Mouse (Mus musculus) megakaryocyte, adult 5-6 weeks (primary cell): ENCODE measurements around the gene Hs6st3. TPM values are rescaled to one million over a fixed set of nuclear protein-coding genes. Genes with fewer than 3 reads are reported as not detected.

Experiments
- ATAC-seq: 2 replicates; pipeline ENCODE4 v1.8.0; 2016; ENCODE audit warnings: mild to moderate bottlenecking, inconsistent platforms; ENCODE audit not compliant: poor library complexity, severe bottlenecking
- total RNA-seq, 2 experiments: library from RNA; stranded (forward) in 1 of 2; stranded (reverse) in 1 of 2; fragments of 153-499, 151-499 nt in 1 of 2; fragments of 221-1000, 200-1000 nt in 1 of 2; gene quantifications; 2 replicates each; pipeline versions ENCODE4 v1.2.3 to v1.2.4; 2015 to 2017

Gene Hs6st3
- total RNA-seq, 2 experiments from 2014 or later = not detected

GRCm38 (mm10) chr14:119612793-119613192, 474.7 kb downstream of the Hs6st3 start:
- ATAC-seq = no peak

GRCm38 (mm10) chr14:119629127-119629526, 491.0 kb downstream of the Hs6st3 start:
- ATAC-seq = no peak

- ATAC-seq = no peak
Measured at GRCm38 (mm10) chr14:119633090-119633489, 494.9 kb downstream of the Hs6st3 start.

- no peak for ATAC-seq
Measured at GRCm38 (mm10) chr14:119633626-119634025, 495.5 kb downstream of the Hs6st3 start.

- ATAC-seq = peak; percentile 78
Measured at GRCm38 (mm10) chr14:119642874-119643273, 504.7 kb downstream of the Hs6st3 start.

GRCm38 (mm10) chr14:119643840-119644239, 505.7 kb downstream of the Hs6st3 start:
- ATAC-seq = peak; percentile 76

GRCm38 (mm10) chr14:119656936-119657335, 518.8 kb downstream of the Hs6st3 start:
- ATAC-seq = no peak

- ATAC-seq = no peak
Measured at GRCm38 (mm10) chr14:119665741-119666141, 527.6 kb downstream of the Hs6st3 start.

- peak; percentile 80 for ATAC-seq
Measured at GRCm38 (mm10) chr14:119667421-119667820, 529.3 kb downstream of the Hs6st3 start.

- no peak for ATAC-seq
Measured at GRCm38 (mm10) chr14:119670836-119671587, 532.9 kb downstream of the Hs6st3 start.

- no peak for ATAC-seq
Measured at GRCm38 (mm10) chr14:119678574-119678973, 540.4 kb downstream of the Hs6st3 start.

GRCm38 (mm10) chr14:119680052-119680451, 541.9 kb downstream of the Hs6st3 start:
- no peak for ATAC-seq

GRCm38 (mm10) chr14:119687885-119688284, 549.7 kb downstream of the Hs6st3 start:
- peak; percentile 27; the same call in 1 of the 2 replicates for ATAC-seq

GRCm38 (mm10) chr14:119699982-119700381, 561.8 kb downstream of the Hs6st3 start:
- no peak for ATAC-seq

- ATAC-seq = no peak
Measured at GRCm38 (mm10) chr14:119714712-119715111, 576.6 kb downstream of the Hs6st3 start.

GRCm38 (mm10) chr14:119717323-119717722, 579.2 kb downstream of the Hs6st3 start:
- ATAC-seq = no peak

GRCm38 (mm10) chr14:119725102-119725501, 587.0 kb downstream of the Hs6st3 start:
- no peak for ATAC-seq

GRCm38 (mm10) chr14:119731436-119732080, 593.4 kb downstream of the Hs6st3 start:
- no peak for ATAC-seq

GRCm38 (mm10) chr14:119732219-119732618, 594.1 kb downstream of the Hs6st3 start:
- ATAC-seq = no peak

GRCm38 (mm10) chr14:119737408-119737961, 599.3 kb downstream of the Hs6st3 start:
- peak; percentile 62 for ATAC-seq

GRCm38 (mm10) chr14:119741791-119742190, 603.6 kb downstream of the Hs6st3 start:
- no peak for ATAC-seq

GRCm38 (mm10) chr14:119761376-119761775, 623.2 kb downstream of the Hs6st3 start:
- peak; percentile 94 for ATAC-seq
